Mouse (Mus musculus) testis, adult 2 months (tissue): Measurements from ENCODE around the gene Vmn1r219.

Source experiments
- CTCF ChIP-seq: fragments of 200-500 bp; IDR thresholded peaks from 2 replicates; pipeline ENCODE4 v1.5.1; 2012; ENCODE audit warnings: low read depth, mild to moderate bottlenecking, inconsistent platforms, low read length, moderate library complexity; ENCODE audit not compliant: control insufficient read depth, insufficient read depth, insufficient replicate concordance
- POLR2A ChIP-seq: fragments of 200-500 bp; IDR thresholded peaks from 2 replicates; pipeline ENCODE4 v1.6.1; 2012; ENCODE audit warnings: low read depth, mild to moderate bottlenecking, inconsistent platforms, low read length, moderate library complexity; ENCODE audit not compliant: control insufficient read depth

DNA sequence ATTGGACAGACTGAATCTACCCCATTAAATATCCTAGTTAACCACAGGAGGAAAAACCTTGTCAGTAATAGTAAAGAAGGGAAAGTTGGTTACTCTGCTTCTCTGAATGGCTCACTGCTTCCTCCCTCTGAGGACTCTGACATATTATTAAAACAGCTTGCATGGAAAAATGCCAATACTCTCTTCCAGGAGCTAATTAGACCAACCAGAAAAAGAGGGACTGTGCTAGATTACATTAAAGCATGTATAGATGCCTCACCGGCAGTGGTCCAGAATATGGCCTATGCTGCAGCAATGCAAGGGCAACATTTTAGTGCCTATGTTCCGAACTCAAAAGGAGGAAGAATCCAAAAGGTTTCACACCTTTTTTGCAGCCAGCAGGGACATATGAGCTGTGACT lies 20.2 kb upstream of the Vmn1r219 start:
- TF ChIP-seq POLR2A = no peak
- no peak for TF ChIP-seq CTCF
